Mouse (Mus musculus): Measurements from ENCODE around the gene Vsig10. TPM values are rescaled to one million over a fixed set of nuclear protein-coding genes. Genes with fewer than 3 reads are reported as not detected.
"Not testable (repeated sequence)": the region's sequence is repeated elsewhere in the genome, so short reads cannot be mapped to it uniquely, and the experiment has no call there.

The Vsig10 gene
- polyA plus RNA-seq, 1 experiment = 5.2 TPM

DNA sequence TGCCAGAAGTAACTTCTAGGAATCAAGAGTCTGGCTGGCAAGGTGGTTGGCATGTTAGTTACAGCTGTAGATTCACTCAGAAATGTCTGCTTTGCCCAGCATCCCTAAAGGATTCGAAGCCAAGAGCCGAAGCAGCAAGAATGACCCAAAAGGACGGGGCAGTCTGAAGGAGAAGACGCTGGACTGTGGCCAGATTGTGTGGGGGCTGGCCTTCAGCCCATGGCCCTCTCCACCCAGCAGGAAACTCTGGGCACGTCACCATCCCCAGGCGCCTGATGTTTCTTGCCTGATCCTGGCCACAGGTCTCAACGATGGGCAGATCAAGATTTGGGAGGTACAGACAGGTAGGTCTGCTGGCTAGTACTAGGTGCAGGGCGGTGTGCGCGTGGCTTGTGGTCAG is 51.7 kb downstream of the Vsig10 start:
- Histone ChIP-seq H3K27me3 (ENCODE audit: control insufficient read depth, insufficient read depth, insufficient read length) (no peaks in the 10 kb centered on the region), H3K4me3 (ENCODE audit: insufficient read depth, poor library complexity, severe bottlenecking) (no peak overlapping the region), H3K79me2 (ENCODE audit: control insufficient read depth, insufficient read depth) (peaks cover 45% of the 10 kb centered on the region), H3K79me3 (ENCODE audit: low read depth) (peaks cover 24% of the 10 kb centered on the region), H3ac (ENCODE audit: control insufficient read depth, insufficient read length, low read depth) (no peak overlapping the region), H3K36me3 (ENCODE audit: control insufficient read depth, insufficient read depth) (peaks cover 72% of the 10 kb centered on the region)
- TF ChIP-seq USF1 (IDR thresholded peaks at IDR 0.05; ENCODE audit: low read depth) = no peak
- TF ChIP-seq CEBPB (IDR thresholded peaks at IDR 0.05; ENCODE audit: low read depth) = no peak

DNA sequence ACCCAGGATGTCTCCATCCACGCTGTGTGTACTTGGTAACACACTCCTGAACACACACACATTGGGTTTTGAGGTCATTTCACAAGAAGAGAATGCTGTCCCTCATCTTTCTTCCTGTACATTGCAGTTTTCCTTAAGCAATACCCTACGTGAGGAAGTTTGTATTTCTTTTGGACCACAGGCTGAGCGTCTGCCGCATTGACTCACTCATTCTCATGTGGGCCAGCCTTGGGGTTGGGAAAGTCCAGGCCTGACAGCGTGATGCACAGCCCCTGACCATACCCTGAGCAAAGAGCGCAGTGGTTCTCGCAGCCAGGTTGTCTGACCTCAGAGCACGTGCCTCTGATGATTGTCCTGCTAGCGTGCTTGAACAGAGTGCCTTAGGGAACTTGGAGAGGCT is 54.5 kb downstream of the Vsig10 start:
- H3K36me3 ChIP-seq (ENCODE audit: control insufficient read depth, insufficient read depth) = peaks cover 76% of the 10 kb centered on the region

DNA sequence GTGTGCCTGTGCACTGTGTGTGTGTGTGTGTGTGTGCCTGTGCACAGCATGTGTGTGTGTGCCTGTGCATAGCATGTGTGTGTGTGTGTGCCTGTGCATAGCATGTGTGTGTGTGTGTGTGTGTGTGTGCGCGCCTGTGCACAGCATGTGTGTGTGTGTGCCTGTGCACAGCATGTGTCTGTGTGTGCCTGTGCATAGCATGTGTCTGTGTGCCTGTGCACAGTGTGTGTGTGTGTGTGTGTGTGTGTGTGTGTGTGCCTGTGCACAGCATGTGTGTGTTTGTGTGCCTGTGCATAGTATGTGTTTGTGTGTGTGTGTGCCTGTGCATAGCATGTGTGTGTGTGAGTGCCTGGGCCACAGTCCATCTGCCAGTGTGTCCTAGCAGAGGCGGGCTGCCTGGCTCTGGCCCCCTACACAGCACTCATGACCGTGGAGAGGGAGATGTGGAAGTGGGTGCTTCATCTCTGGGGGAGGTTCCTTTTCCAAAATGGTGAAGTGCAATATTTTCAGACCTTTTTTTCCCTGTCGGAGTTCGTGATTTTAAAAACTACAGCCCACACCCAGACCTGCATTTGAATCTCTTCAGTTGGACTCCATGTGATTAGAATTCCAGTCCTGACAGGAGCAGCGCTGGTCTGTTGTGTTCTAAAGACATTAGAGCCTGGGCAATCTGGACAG is 55.6 kb downstream of the Vsig10 start:
- Histone ChIP-seq H3K4me3 (ENCODE audit: insufficient read depth, poor library complexity, severe bottlenecking) (no peak overlapping the region), H3K79me2 (ENCODE audit: control insufficient read depth, insufficient read depth) (peaks cover 6% of the 10 kb centered on the region)

More for the DNA sequence above, 54.5 kb downstream of the Vsig10 start:
- H3K4me3 ChIP-seq (ENCODE audit: insufficient read depth, poor library complexity, severe bottlenecking) = no peak overlapping the region
- peaks cover 17% of the 10 kb centered on the region for H3K79me2 ChIP-seq (ENCODE audit: control insufficient read depth, insufficient read depth)
- TF ChIP-seq FOSL1 (IDR thresholded peaks at IDR 0.05; ENCODE audit: insufficient read depth, low read length, poor library complexity, severe bottlenecking) = no peak
- no peak for TF ChIP-seq MAX (IDR thresholded peaks at IDR 0.05)
- TF ChIP-seq MYOG (IDR thresholded peaks at IDR 0.05; ENCODE audit: control insufficient read depth, extremely low read depth, insufficient read length) = no peak
- no peak for TF ChIP-seq CEBPB (IDR thresholded peaks at IDR 0.05; ENCODE audit: low read depth)
- TF ChIP-seq USF1 (IDR thresholded peaks at IDR 0.05; ENCODE audit: low read depth) = no peak
- TF ChIP-seq MYOD1 (IDR thresholded peaks at IDR 0.05; ENCODE audit: control insufficient read depth, insufficient read length, low read depth) = no peak
- no peak for TF ChIP-seq CTCF (IDR thresholded peaks at IDR 0.05; ENCODE audit: control insufficient read depth, insufficient read depth, insufficient read length)
- no peak overlapping the region for H3ac ChIP-seq (ENCODE audit: control insufficient read depth, insufficient read length, low read depth)
- H3K79me3 ChIP-seq (ENCODE audit: low read depth) = peaks cover 6% of the 10 kb centered on the region
- no peaks in the 10 kb centered on the region for H3K27me3 ChIP-seq (ENCODE audit: control insufficient read depth, insufficient read depth, insufficient read length)

DNA sequence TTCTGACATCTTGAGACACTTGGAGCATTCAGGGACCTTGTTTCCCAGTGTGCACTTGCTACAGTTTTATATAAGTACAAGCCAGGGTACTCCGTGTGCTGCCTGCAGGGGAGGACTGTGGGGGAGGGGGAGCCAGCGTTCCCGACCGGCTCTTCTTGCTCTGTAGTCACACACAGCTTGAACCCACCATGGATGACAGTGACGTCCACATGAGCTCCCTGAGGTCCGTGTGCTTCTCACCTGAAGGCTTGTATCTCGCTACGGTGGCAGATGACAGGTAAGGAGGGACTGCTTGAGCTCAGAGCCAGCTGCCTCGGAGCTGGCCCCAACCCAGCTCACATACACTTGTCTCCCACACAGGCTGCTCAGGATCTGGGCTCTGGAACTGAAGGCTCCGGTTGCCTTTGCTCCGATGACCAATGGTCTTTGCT is 57.5 kb downstream of the Vsig10 start:
- TF ChIP-seq MAX (IDR thresholded peaks at IDR 0.05) (no peak), FOSL1 (IDR thresholded peaks at IDR 0.05; ENCODE audit: insufficient read depth, low read length, poor library complexity, severe bottlenecking) (no peak), MYOG (IDR thresholded peaks at IDR 0.05; ENCODE audit: control insufficient read depth, extremely low read depth, insufficient read length) (no peak), MYOD1 (IDR thresholded peaks at IDR 0.05; ENCODE audit: control insufficient read depth, insufficient read length, low read depth) (no peak), CTCF (IDR thresholded peaks at IDR 0.05; ENCODE audit: control insufficient read depth, insufficient read depth, insufficient read length) (no peak), USF1 (IDR thresholded peaks at IDR 0.05; ENCODE audit: low read depth) (no peak), CEBPB (IDR thresholded peaks at IDR 0.05; ENCODE audit: low read depth) (no peak)
- Histone ChIP-seq H3K36me3 (ENCODE audit: control insufficient read depth, insufficient read depth) (peaks cover 76% of the 10 kb centered on the region), H3K79me3 (ENCODE audit: low read depth) (no peaks in the 10 kb centered on the region)

More for the DNA sequence above, 55.6 kb downstream of the Vsig10 start:
- no peak overlapping the region for H3ac ChIP-seq (ENCODE audit: control insufficient read depth, insufficient read length, low read depth)
- H3K36me3 ChIP-seq (ENCODE audit: control insufficient read depth, insufficient read depth) = peaks cover 74% of the 10 kb centered on the region
- H3K27me3 ChIP-seq (ENCODE audit: control insufficient read depth, insufficient read depth, insufficient read length) = no peaks in the 10 kb centered on the region
- peaks cover under 1% of the 10 kb centered on the region for H3K79me3 ChIP-seq (ENCODE audit: low read depth)
- TF ChIP-seq FOSL1 (IDR thresholded peaks at IDR 0.05; ENCODE audit: insufficient read depth, low read length, poor library complexity, severe bottlenecking) (no peak), CTCF (IDR thresholded peaks at IDR 0.05; ENCODE audit: control insufficient read depth, insufficient read depth, insufficient read length) (no peak), USF1 (IDR thresholded peaks at IDR 0.05; ENCODE audit: low read depth) (no peak)

DNA sequence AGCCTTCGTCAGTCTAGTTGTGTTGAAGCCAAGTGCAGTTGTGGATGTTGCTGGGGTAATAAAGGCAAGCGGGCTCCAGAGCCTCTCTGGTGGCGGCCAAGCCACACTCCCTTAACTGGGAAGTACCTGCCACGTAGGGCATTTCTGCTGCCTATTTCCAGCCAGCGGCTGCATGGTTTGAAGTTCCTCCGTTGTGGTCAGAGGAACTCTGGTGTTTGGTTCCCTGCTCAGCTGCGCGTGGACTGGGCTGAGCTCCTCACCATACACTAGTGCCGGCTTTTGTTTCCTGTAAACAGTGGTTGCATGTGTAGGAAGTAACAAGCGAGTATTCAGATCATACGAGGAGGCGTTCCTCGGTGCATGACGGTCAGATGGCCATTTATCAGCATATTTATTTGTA is 58.8 kb downstream of the Vsig10 start:
- not testable (repeated sequence) for H3K4me3 ChIP-seq (ENCODE audit: insufficient read depth, poor library complexity, severe bottlenecking); H3K79me3 ChIP-seq (ENCODE audit: low read depth); H3K27me3 ChIP-seq (ENCODE audit: control insufficient read depth, insufficient read depth, insufficient read length); H3K79me2 ChIP-seq (ENCODE audit: control insufficient read depth, insufficient read depth); H3ac ChIP-seq (ENCODE audit: control insufficient read depth, insufficient read length, low read depth)
- H3K36me3 ChIP-seq (ENCODE audit: control insufficient read depth, insufficient read depth) = peaks cover 82% of the 10 kb centered on the region

More for the DNA sequence above, 57.5 kb downstream of the Vsig10 start:
- no peaks in the 10 kb centered on the region for H3K27me3 ChIP-seq (ENCODE audit: control insufficient read depth, insufficient read depth, insufficient read length)
- no peak overlapping the region for H3ac ChIP-seq (ENCODE audit: control insufficient read depth, insufficient read length, low read depth)
- no peak overlapping the region for H3K4me3 ChIP-seq (ENCODE audit: insufficient read depth, poor library complexity, severe bottlenecking)
- no peaks in the 10 kb centered on the region for H3K79me2 ChIP-seq (ENCODE audit: control insufficient read depth, insufficient read depth)

DNA sequence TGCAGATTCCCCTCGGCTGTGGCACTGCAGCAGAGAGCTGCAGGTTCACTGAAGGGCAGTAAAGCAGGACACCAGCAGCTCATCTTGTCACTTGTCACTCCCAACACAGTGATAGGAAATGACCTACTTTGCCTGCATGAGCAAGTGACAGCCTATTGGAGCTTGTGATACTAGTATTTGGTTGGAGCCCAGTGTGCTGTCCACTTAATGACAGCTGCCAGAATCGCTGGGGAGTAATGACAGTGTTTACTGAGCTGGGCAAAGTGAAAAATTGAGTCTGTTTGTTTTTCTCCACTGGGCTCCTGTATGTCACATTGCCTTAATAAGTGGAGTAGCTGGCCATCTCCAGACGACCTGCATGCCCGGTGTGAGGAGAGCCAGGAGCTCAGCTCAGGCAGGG is 61.3 kb downstream of the Vsig10 start:
- Histone ChIP-seq H3ac (ENCODE audit: control insufficient read depth, insufficient read length, low read depth) (no peak overlapping the region), H3K4me3 (ENCODE audit: insufficient read depth, poor library complexity, severe bottlenecking) (no peak overlapping the region), H3K79me2 (ENCODE audit: control insufficient read depth, insufficient read depth) (no peaks in the 10 kb centered on the region), H3K27me3 (ENCODE audit: control insufficient read depth, insufficient read depth, insufficient read length) (no peaks in the 10 kb centered on the region), H3K79me3 (ENCODE audit: low read depth) (no peaks in the 10 kb centered on the region), H3K36me3 (ENCODE audit: control insufficient read depth, insufficient read depth) (peaks cover 88% of the 10 kb centered on the region)
- TF ChIP-seq USF1 (IDR thresholded peaks at IDR 0.05; ENCODE audit: low read depth) (no peak), FOSL1 (IDR thresholded peaks at IDR 0.05; ENCODE audit: insufficient read depth, low read length, poor library complexity, severe bottlenecking) (no peak), MYOG (IDR thresholded peaks at IDR 0.05; ENCODE audit: control insufficient read depth, extremely low read depth, insufficient read length) (no peak), MAX (IDR thresholded peaks at IDR 0.05) (no peak), MYOD1 (IDR thresholded peaks at IDR 0.05; ENCODE audit: control insufficient read depth, insufficient read length, low read depth) (no peak), CEBPB (IDR thresholded peaks at IDR 0.05; ENCODE audit: low read depth) (no peak), CTCF (IDR thresholded peaks at IDR 0.05; ENCODE audit: control insufficient read depth, insufficient read depth, insufficient read length) (no peak)
